Mouse (Mus musculus) megakaryocyte progenitor cell, adult 5-6 weeks (primary cell): Measurements from ENCODE around the gene Erlec1. TPM values are rescaled to one million over a fixed set of nuclear protein-coding genes. Genes with fewer than 3 reads are reported as not detected.

Source experiments
- total RNA-seq, 2 experiments: library from RNA; stranded (forward) in 1 of 2; stranded (reverse) in 1 of 2; fragments of 157-497, 149-512 nt in 1 of 2; fragments of 200-1000 nt in 1 of 2; gene quantifications; 2 replicates each; pipeline versions ENCODE4 v1.2.3 to v1.2.4; 2015 to 2017

Erlec1 gene
- total RNA-seq, 2 experiments from 2014 or later, result 31.6 to 48.1 TPM

Other genes starting within 250 kb of the Erlec1 start
- gene Psme4, start 182.6 kb downstream of the Erlec1 start, total RNA-seq (2015), result 46.7 and 51.2 TPM in 2 replicates
- gene Psme4, start 182.6 kb downstream of the Erlec1 start, total RNA-seq (2017), result 44.1 and 49.0 TPM in 2 replicates
- gene Gpr75, start 69.0 kb downstream of the Erlec1 start, total RNA-seq (2015), result not detected in 2 replicates
- gene Gpr75, start 69.0 kb downstream of the Erlec1 start, total RNA-seq (2017), result not detected in 2 replicates
- gene Asb3, start 68.9 kb downstream of the Erlec1 start, total RNA-seq (2015), result 13.9 and 16.8 TPM in 2 replicates
- gene Asb3, start 68.9 kb downstream of the Erlec1 start, total RNA-seq (2017), result 13.7 and 20.1 TPM in 2 replicates
- 6.5 and 10.3 TPM in 2 replicates for gene Chac2, start 32.0 kb upstream of the Erlec1 start, total RNA-seq (2015)
- 12.6 and 13.9 TPM in 2 replicates for gene Chac2, start 32.0 kb upstream of the Erlec1 start, total RNA-seq (2017)
- not detected in 2 replicates for gene Gm17332, start 228.1 kb upstream of the Erlec1 start, total RNA-seq (2015)
- not detected in 2 replicates for gene Gm17332, start 228.1 kb upstream of the Erlec1 start, total RNA-seq (2017)